Mouse (Mus musculus) cerebellum, adult 18-20 months (tissue): ENCODE data around the gene Fosl2.

Source experiments
- DNase-seq, 2 experiments: peaks; one replicate each; pipeline ENCODE4 v3.0.0; 2021

Fosl2 gene

GRCm38 (mm10) chr5:32182885-32183629 is 47.5 kb downstream of the Fosl2 start:
- DNase-seq = no peak

- DNase-seq = no peak
Measured at GRCm38 (mm10) chr5:32187717-32188116, 52.1 kb downstream of the Fosl2 start.

GRCm38 (mm10) chr5:32191259-32191658 is 55.7 kb downstream of the Fosl2 start:
- no peak for DNase-seq

GRCm38 (mm10) chr5:32192016-32192845 is 56.6 kb downstream of the Fosl2 start:
- no peak for DNase-seq

GRCm38 (mm10) chr5:32194236-32194635 is 58.6 kb downstream of the Fosl2 start:
- no peak for DNase-seq

GRCm38 (mm10) chr5:32195857-32196609 is 60.4 kb downstream of the Fosl2 start:
- no peak for DNase-seq

GRCm38 (mm10) chr5:32197698-32198097 is 62.1 kb downstream of the Fosl2 start:
- peak; percentile 77 to 83 for DNase-seq

GRCm38 (mm10) chr5:32199136-32199535 is 63.5 kb downstream of the Fosl2 start:
- no peak for DNase-seq

- DNase-seq = no peak
Measured at GRCm38 (mm10) chr5:32199594-32199993, 64.0 kb downstream of the Fosl2 start.

- DNase-seq = no peak
Measured at GRCm38 (mm10) chr5:32204653-32205052, 69.1 kb downstream of the Fosl2 start.

- no peak for DNase-seq
Measured at GRCm38 (mm10) chr5:32206726-32207125, 71.1 kb downstream of the Fosl2 start.
